ENCODE assay signal across 29 mouse cellular contexts in genomic region chr13:53421189-53421588, GRCm38 (mm10). TPM values are rescaled to one million over a fixed set of nuclear protein-coding genes. Genes with fewer than 3 reads are reported as not detected.
"Had no signal": no experiment of that assay in that cellular context is flagged by ENCODE, and none has a peak within 500 bp of the region (broad histone marks: within the 10 kb centered on the region; RNA-seq: fewer than 3 reads in every experiment).

No protein-coding gene starts in this region.

- DNase-seq: cerebellum, adult 2 months; cerebellum, adult 8-10 months; cerebellum, adult 9-10 months; cerebellum, adult 9-11 months; cerebellum, postnatal 10 days; cerebellum, postnatal 14 days; cerebellum, postnatal 25 days; cerebellum, postnatal 36 days; embryo, embryonic 11 days; forebrain, postnatal 0 days; gastrocnemius, adult 2 months; gastrocnemius, postnatal 10 days; gastrocnemius, postnatal 14 days; gastrocnemius, postnatal 25 days; gastrocnemius, postnatal 36 days; heart, adult 18-20 months had no signal

- H3K27me3 ChIP-seq: embryonic facial prominence, embryonic 12.5 days; embryonic facial prominence, embryonic 13.5 days; embryonic facial prominence, embryonic 15.5 days; forebrain, embryonic 12.5 days; forebrain, embryonic 13.5 days; forebrain, embryonic 15.5 days had no signal

- H3K36me3 ChIP-seq: embryonic facial prominence, embryonic 10.5 days; embryonic facial prominence, embryonic 12.5 days; embryonic facial prominence, embryonic 13.5 days; embryonic facial prominence, embryonic 15.5 days; forebrain, embryonic 10.5 days; forebrain, embryonic 12.5 days; forebrain, embryonic 15.5 days had no signal

- H3K4me3 ChIP-seq: embryonic facial prominence, embryonic 10.5 days; embryonic facial prominence, embryonic 12.5 days; embryonic facial prominence, embryonic 13.5 days; embryonic facial prominence, embryonic 15.5 days; erythroblast, embryonic 14.5 days; forebrain, embryonic 10.5 days; forebrain, embryonic 12.5 days; forebrain, embryonic 13.5 days; forebrain, embryonic 15.5 days; gastrocnemius, adult 2 months had no signal

- H3K9ac ChIP-seq: embryonic facial prominence, embryonic 12.5 days; embryonic facial prominence, embryonic 13.5 days; embryonic facial prominence, embryonic 15.5 days; forebrain, embryonic 12.5 days; forebrain, embryonic 13.5 days; forebrain, embryonic 15.5 days; forebrain, postnatal 0 days had no signal

- H3K4me1 ChIP-seq: embryonic facial prominence, embryonic 10.5 days; embryonic facial prominence, embryonic 12.5 days; forebrain, embryonic 10.5 days; forebrain, embryonic 12.5 days; forebrain, embryonic 13.5 days; forebrain, embryonic 15.5 days had no signal

- H3K27ac ChIP-seq: embryonic facial prominence, embryonic 10.5 days; embryonic facial prominence, embryonic 12.5 days; embryonic facial prominence, embryonic 13.5 days; embryonic facial prominence, embryonic 15.5 days; forebrain, embryonic 10.5 days; forebrain, embryonic 12.5 days; forebrain, embryonic 13.5 days; forebrain, embryonic 15.5 days; gastrocnemius, adult 2 months had no signal

- H3K9me3 ChIP-seq: embryonic facial prominence, embryonic 10.5 days; embryonic facial prominence, embryonic 12.5 days; embryonic facial prominence, embryonic 13.5 days; embryonic facial prominence, embryonic 15.5 days; forebrain, embryonic 10.5 days; forebrain, embryonic 12.5 days; forebrain, embryonic 13.5 days; forebrain, embryonic 15.5 days had no signal

RNA-seq across cellular contexts. Expression of gene Msx2, which starts 51.7 kb away (rescaled TPM):
- total RNA-seq: common myeloid progenitor, adult 5-6 weeks; gastrocnemius, adult 18-20 months; gastrocnemius, adult 2 months; gastrocnemius, adult 8-10 months; gastrocnemius, postnatal 36 days; granulocyte monocyte progenitor cell, adult 5-6 weeks had no signal
- polyA plus RNA-seq: erythroblast, embryonic 14.5 days had no signal
